Mouse (Mus musculus): ENCODE measurements around the gene Atp8b3. TPM values are rescaled to one million over a fixed set of nuclear protein-coding genes. Genes with fewer than 3 reads are reported as not detected.

The Atp8b3 gene
- total RNA-seq, 2 experiments from 2014 or later = 0.19 to 0.47 TPM

Other genes starting within 250 kb of the Atp8b3 start
- 100 to 1,000 TPM; 790 to 900 TPM for gene Rps15, start 246.7 kb downstream of the Atp8b3 start, total RNA-seq (2021)
- 100 to 1,000 TPM; 101 to 115 TPM for gene Apc2, start 243.1 kb downstream of the Atp8b3 start, total RNA-seq (2021)
- 10 to 100 TPM; 20.7 to 26.3 TPM for gene 2310011J03Rik, start 218.6 kb downstream of the Atp8b3 start, total RNA-seq (2021)
- gene Pcsk4, start 209.6 kb downstream of the Atp8b3 start, total RNA-seq (2021) = 1 to 10 TPM; 2.3 to 2.8 TPM
- gene Reep6, start 209.2 kb downstream of the Atp8b3 start, total RNA-seq (2021) = 10 to 100 TPM in 1 of 2 experiments, 1 to 10 TPM in 1; 9.7 to 10.6 TPM
- 1 to 10 TPM; 3.8 to 5.5 TPM for gene Adamtsl5, start 190.7 kb downstream of the Atp8b3 start, total RNA-seq (2021)
- gene Plk5, start 182.7 kb downstream of the Atp8b3 start, total RNA-seq (2021) = 10 to 100 TPM; 14.6 to 16.9 TPM
- gene Mex3d, start 151.5 kb downstream of the Atp8b3 start, total RNA-seq (2021) = 10 to 100 TPM; 18.9 to 19.3 TPM
- gene Mbd3, start 139.6 kb downstream of the Atp8b3 start, total RNA-seq (2021) = 100 to 1,000 TPM; 138 to 159 TPM
- gene Uqcr11, start 132.3 kb downstream of the Atp8b3 start, total RNA-seq (2021) = 100 to 1,000 TPM; 520 to 551 TPM
- 10 to 100 TPM; 26.9 to 32.1 TPM for gene Tcf3, start 105.5 kb downstream of the Atp8b3 start, total RNA-seq (2021)
- gene Onecut3, start 44.3 kb downstream of the Atp8b3 start, total RNA-seq (2021) = not detected
- 10 to 100 TPM; 45.2 to 54.6 TPM for gene Rexo1, start 22.4 kb upstream of the Atp8b3 start, total RNA-seq (2021)
- gene Klf16, start 38.2 kb upstream of the Atp8b3 start, total RNA-seq (2021) = 10 to 100 TPM; 57.3 to 57.6 TPM
- gene Abhd17a, start 51.2 kb upstream of the Atp8b3 start, total RNA-seq (2021) = 100 to 1,000 TPM; 184 to 192 TPM
- 10 to 100 TPM; 44.1 to 45.5 TPM for gene Scamp4, start 63.7 kb upstream of the Atp8b3 start, total RNA-seq (2021)
- 1 to 10 TPM; 1.7 to 1.8 TPM for gene Adat3, start 63.8 kb upstream of the Atp8b3 start, total RNA-seq (2021)
- gene Gm49322, start 66.9 kb upstream of the Atp8b3 start, total RNA-seq (2021) = 1 to 10 TPM; 2.4 to 3.4 TPM
- 100 to 1,000 TPM; 208 to 236 TPM for gene Csnk1g2, start 83.7 kb upstream of the Atp8b3 start, total RNA-seq (2021)
- gene Btbd2, start 117.9 kb upstream of the Atp8b3 start, total RNA-seq (2021) = 100 to 1,000 TPM; 103 to 107 TPM
- 10 to 100 TPM; 45.0 to 50.9 TPM for gene Mknk2, start 139.0 kb upstream of the Atp8b3 start, total RNA-seq (2021)
- 10 to 100 TPM; 13.0 to 13.6 TPM for gene Mob3a, start 162.9 kb upstream of the Atp8b3 start, total RNA-seq (2021)
- 10 to 100 TPM; 46.4 to 61.7 TPM for gene Izumo4, start 163.1 kb upstream of the Atp8b3 start, total RNA-seq (2021)
- 100 to 1,000 TPM; 128 to 143 TPM for gene Ap3d1, start 203.1 kb upstream of the Atp8b3 start, total RNA-seq (2021)
- 10 to 100 TPM; 39.9 to 60.6 TPM for gene Dot1l, start 216.1 kb upstream of the Atp8b3 start, total RNA-seq (2021)

Measured in layer of hippocampus, postnatal 25 days (tissue).